Mouse (Mus musculus) neural tube, embryonic 11.5 days (tissue): ENCODE results near the gene Vps35l. TPM values are rescaled to one million over a fixed set of nuclear protein-coding genes. Genes with fewer than 3 reads are reported as not detected.

Experiments used
- ATAC-seq: fragments of 200-750 bp; cut with Nextera tagmentation; 2 replicates; pipeline ENCODE4 v1.8.0; 2017; ENCODE audit warnings: moderate number of reproducible peaks, mild to moderate bottlenecking, moderate TSS enrichment, moderate library complexity; ENCODE audit not compliant: insufficient read depth, low FRiP score, low TSS enrichment
- DNase-seq: peaks from one replicate; pipeline ENCODE4 v3.0.0-alpha.2; 2015; ENCODE audit warnings: low spot score
- H3K27ac ChIP-seq: fragments of 300-500 bp; sonication (generic); 2 replicates; pipeline ENCODE4 v1.5.1; 2014; ENCODE audit warnings: low read depth, mild to moderate bottlenecking, low read length
- H3K27me3 ChIP-seq: fragments of 300-500 bp; sonication (generic); 2 replicates; pipeline ENCODE4 v1.6.1; 2014; ENCODE audit warnings: mild to moderate bottlenecking, low read length, mixed read lengths; ENCODE audit not compliant: control insufficient read depth, insufficient read depth
- H3K36me3 ChIP-seq: fragments of 300-500 bp; sonication (generic); 2 replicates; pipeline ENCODE4 v1.6.1; 2014; ENCODE audit warnings: mild to moderate bottlenecking, low read length, moderate library complexity, mixed read lengths; ENCODE audit not compliant: control insufficient read depth, insufficient read depth
- H3K4me1 ChIP-seq: fragments of 300-500 bp; sonication (generic); 2 replicates; pipeline ENCODE4 v1.6.1; 2014; ENCODE audit warnings: low read length, mixed read lengths; ENCODE audit not compliant: control insufficient read depth, insufficient read depth
- H3K4me2 ChIP-seq: fragments of 300-500 bp; sonication (generic); 2 replicates; pipeline ENCODE4 v1.6.1; 2014; ENCODE audit warnings: low read depth, mild to moderate bottlenecking, moderate library complexity
- H3K4me3 ChIP-seq: fragments of 300-500 bp; sonication (generic); 2 replicates; pipeline ENCODE4 v1.5.1; 2014; ENCODE audit warnings: low read depth, low read length
- H3K9ac ChIP-seq: fragments of 300-500 bp; sonication (generic); 2 replicates; pipeline ENCODE4 v1.6.1; 2014; ENCODE audit warnings: mild to moderate bottlenecking, low read length
- H3K9me3 ChIP-seq: fragments of 300-500 bp; sonication (generic); 2 replicates; pipeline ENCODE4 v1.6.1; 2016; ENCODE audit warnings: low read length; ENCODE audit not compliant: control insufficient read depth
- WGBS: fragments of 180-500 bp; shearing (Covaris S2); extraction: QIAGEN DNeasy Blood & Tissue Kit; methylation state at CpG from one replicate; pipeline ENCODE4 v1.1.7; 2014; 5-methylcytosine and 5-hydroxymethylcytosine counted together
- polyA plus RNA-seq: library from polyadenylated mRNA; unstranded; fragments of >200 nt; fragmentation: Nextera tagmentation; extraction: Ambion mirVana; gene quantifications from 2 replicates; pipeline ENCODE4 v1.2.1, GENCODE M21; 2014

Gene Vps35l
- polyA plus RNA-seq, 1 experiment from 2014 or later: 80.5 TPM

GRCm38 (mm10) chr7:118827975-118828416 is 88.0 kb downstream of the Vps35l start:
- Histone ChIP-seq H3K4me1 (no peaks in the 10 kb centered on the region), H3K4me2 (no peak overlapping the region), H3K9ac (no peak overlapping the region), H3K4me3 (no peak overlapping the region), H3K36me3 (peaks cover 2% of the 10 kb centered on the region; the same call in 1 of the 2 replicates), H3K9me3 (no peaks in the 10 kb centered on the region), H3K27ac (no peak overlapping the region), H3K27me3 (no peaks in the 10 kb centered on the region)
- DNase-seq (no peak), ATAC-seq (no peak)
- WGBS: 53% methylated on average over 5 of the region's 5 CpGs

DNA sequence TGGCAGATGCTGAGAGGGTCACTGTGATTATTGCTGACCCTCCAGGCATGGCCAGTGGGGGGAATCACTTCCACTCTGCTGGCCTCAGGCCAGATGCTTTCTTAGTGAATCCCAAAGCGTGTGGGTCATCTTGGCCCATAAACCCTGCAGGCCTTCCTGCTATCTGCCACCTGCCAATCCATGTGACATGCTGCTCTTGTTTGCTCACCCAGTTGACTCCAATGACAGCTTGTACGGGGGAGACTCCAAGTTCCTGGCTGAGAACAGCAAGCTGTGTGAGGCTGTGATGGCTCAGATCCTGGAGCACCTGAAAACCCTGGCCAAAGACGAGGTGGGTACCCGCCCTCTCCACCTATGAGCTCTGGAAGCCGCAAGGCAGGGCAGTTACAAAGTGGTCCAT is 97.9 kb downstream of the Vps35l start:
- H3K27ac ChIP-seq: no peak overlapping the region
- ATAC-seq (no peak), DNase-seq (no peak)
- peaks cover 10% of the 10 kb centered on the region for H3K36me3 ChIP-seq
- no peak overlapping the region for H3K9ac ChIP-seq
- H3K27me3 ChIP-seq: no peaks in the 10 kb centered on the region
- H3K4me2 ChIP-seq: no peak overlapping the region
- H3K9me3 ChIP-seq: no peaks in the 10 kb centered on the region
- H3K4me3 ChIP-seq: no peak overlapping the region
- no peaks in the 10 kb centered on the region for H3K4me1 ChIP-seq
- 90% methylated on average over 5 of the region's 5 CpGs for WGBS

DNA sequence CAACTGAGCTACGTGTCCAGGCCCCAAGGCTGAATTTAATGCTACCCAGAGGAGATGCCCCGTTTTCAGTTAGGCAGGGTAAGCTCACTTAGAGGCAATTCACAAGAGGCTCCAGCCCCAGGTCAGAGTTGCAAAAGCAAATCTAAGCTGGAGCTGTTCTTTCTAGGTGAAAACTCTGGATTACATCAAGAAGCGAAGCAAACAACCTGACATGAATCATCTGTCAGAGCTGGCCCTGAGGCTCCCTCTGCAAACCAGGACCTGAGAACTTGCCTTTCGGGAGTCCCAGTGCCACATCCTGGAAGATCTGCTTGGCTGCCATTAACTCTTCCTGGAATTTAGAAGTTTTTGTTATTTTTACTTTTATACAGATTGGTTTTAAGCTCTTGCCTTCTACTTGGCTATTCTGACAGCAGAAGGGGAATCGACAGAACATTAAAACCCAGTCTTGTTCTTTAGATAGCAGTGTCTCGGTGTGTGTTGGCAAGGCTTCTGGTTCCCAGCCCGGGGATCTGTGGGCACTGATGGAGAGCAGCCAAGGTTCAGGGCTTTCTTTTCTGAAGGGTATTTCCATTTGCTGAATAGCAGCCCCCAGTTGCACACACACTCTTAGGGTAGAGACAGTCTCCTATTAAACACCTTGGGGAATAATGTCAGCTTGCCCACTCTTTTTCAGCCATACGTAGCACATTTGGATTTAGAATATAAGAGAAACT is 101.2 kb downstream of the Vps35l start:
- Histone ChIP-seq H3K4me2 (no peak overlapping the region), H3K27ac (no peak overlapping the region), H3K36me3 (peaks cover 20% of the 10 kb centered on the region), H3K27me3 (no peaks in the 10 kb centered on the region), H3K4me1 (no peaks in the 10 kb centered on the region), H3K9me3 (no peaks in the 10 kb centered on the region), H3K4me3 (no peak overlapping the region), H3K9ac (no peak overlapping the region)
- DNase-seq (no peak), ATAC-seq (no peak)
- 90% methylated on average over 8 of the region's 8 CpGs for WGBS

DNA sequence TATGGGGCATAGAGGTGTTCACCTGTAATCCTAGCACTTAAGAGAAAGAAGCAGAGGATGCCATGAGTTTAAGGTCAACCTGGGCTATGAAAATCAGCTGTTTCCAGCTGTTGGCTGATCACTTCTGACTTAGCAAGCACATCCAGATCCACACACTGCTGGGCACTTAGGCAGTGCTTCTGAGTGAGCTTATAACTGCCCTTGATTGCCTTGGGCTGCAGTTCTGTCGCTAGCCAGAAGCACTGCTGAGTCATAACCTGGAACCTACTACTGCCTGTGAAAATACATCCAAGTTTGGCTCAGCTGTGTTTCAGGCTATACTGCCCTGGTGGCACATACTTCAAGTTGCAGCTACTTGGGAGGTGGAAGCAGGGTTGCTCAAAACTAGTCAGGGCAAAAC is 101.8 kb downstream of the Vps35l start:
- H3K4me1 ChIP-seq: no peaks in the 10 kb centered on the region
- H3K27ac ChIP-seq: no peak overlapping the region
- WGBS: 69% methylated on average over 1 of the region's 1 CpGs
- H3K36me3 ChIP-seq: peaks cover 20% of the 10 kb centered on the region
- no peaks in the 10 kb centered on the region for H3K27me3 ChIP-seq
- ATAC-seq (no peak), DNase-seq (no peak)
- no peak overlapping the region for H3K9ac ChIP-seq
- no peak overlapping the region for H3K4me3 ChIP-seq
- no peak overlapping the region for H3K4me2 ChIP-seq
- H3K9me3 ChIP-seq: no peaks in the 10 kb centered on the region

GRCm38 (mm10) chr7:118842938-118843337 is 102.9 kb downstream of the Vps35l start:
- no peak overlapping the region for H3K27ac ChIP-seq
- no peaks in the 10 kb centered on the region for H3K9me3 ChIP-seq
- no peaks in the 10 kb centered on the region for H3K27me3 ChIP-seq
- no peak overlapping the region for H3K4me2 ChIP-seq
- ATAC-seq (no peak), DNase-seq (no peak)
- peaks cover 26% of the 10 kb centered on the region for H3K36me3 ChIP-seq
- WGBS: 84% methylated on average over 4 of the region's 4 CpGs
- no peak overlapping the region for H3K9ac ChIP-seq
- no peaks in the 10 kb centered on the region for H3K4me1 ChIP-seq
- no peak overlapping the region for H3K4me3 ChIP-seq

GRCm38 (mm10) chr7:118845141-118845540 is 105.1 kb downstream of the Vps35l start:
- Histone ChIP-seq H3K4me1 (no peaks in the 10 kb centered on the region), H3K9me3 (no peaks in the 10 kb centered on the region), H3K9ac (no peak overlapping the region), H3K27me3 (no peaks in the 10 kb centered on the region), H3K4me3 (no peak overlapping the region), H3K4me2 (no peak overlapping the region), H3K27ac (no peak overlapping the region), H3K36me3 (peaks cover 31% of the 10 kb centered on the region)
- WGBS: 91% methylated on average over 5 of the region's 5 CpGs
- DNase-seq (no peak), ATAC-seq (no peak)

DNA sequence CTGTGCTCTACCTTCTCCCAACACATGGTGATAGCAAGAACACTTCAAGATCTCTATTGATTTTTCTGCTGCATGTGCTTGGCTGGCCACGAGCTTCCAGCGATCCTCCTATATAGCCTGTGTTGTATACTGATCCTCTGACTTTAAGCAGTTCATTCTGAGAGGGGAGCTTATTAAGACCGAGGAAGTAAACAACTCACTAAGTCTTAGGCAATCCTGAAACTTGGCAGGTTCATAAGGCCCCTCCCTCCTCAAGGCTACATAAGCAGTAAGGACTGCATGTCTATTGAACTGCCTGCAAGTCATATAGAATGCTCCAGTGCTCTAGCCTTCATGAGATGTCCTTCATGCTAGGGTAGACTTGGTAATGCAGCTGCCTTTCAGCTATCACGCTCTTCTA is 106.3 kb downstream of the Vps35l start:
- 92% methylated on average over 4 of the region's 4 CpGs for WGBS
- Histone ChIP-seq H3K27ac (no peak overlapping the region), H3K4me3 (no peak overlapping the region), H3K9ac (no peak overlapping the region), H3K9me3 (no peaks in the 10 kb centered on the region), H3K36me3 (peaks cover 28% of the 10 kb centered on the region), H3K27me3 (no peaks in the 10 kb centered on the region), H3K4me2 (no peak overlapping the region), H3K4me1 (no peaks in the 10 kb centered on the region)
- no peak for ATAC-seq
- DNase-seq: no peak

GRCm38 (mm10) chr7:118848796-118849195 is 108.8 kb downstream of the Vps35l start:
- Histone ChIP-seq H3K4me3 (no peak overlapping the region), H3K4me2 (no peak overlapping the region), H3K9ac (no peak overlapping the region), H3K27me3 (no peaks in the 10 kb centered on the region), H3K27ac (no peak overlapping the region), H3K4me1 (no peaks in the 10 kb centered on the region), H3K36me3 (peaks cover 31% of the 10 kb centered on the region), H3K9me3 (no peaks in the 10 kb centered on the region)
- WGBS: 86% methylated on average over 10 of the region's 10 CpGs
- ATAC-seq (no peak), DNase-seq (no peak)

GRCm38 (mm10) chr7:118849543-118850250 is 109.7 kb downstream of the Vps35l start:
- Histone ChIP-seq H3K9ac (no peak overlapping the region), H3K4me3 (no peak overlapping the region), H3K9me3 (no peaks in the 10 kb centered on the region), H3K4me2 (no peak overlapping the region), H3K36me3 (peaks cover 30% of the 10 kb centered on the region), H3K4me1 (peaks cover 3% of the 10 kb centered on the region; the same call in 1 of the 2 replicates), H3K27ac (no peak overlapping the region), H3K27me3 (no peaks in the 10 kb centered on the region)
- DNase-seq (no peak), ATAC-seq (no peak)
- WGBS: 92% methylated on average over 5 of the region's 5 CpGs
